Mouse (Mus musculus): ENCODE data around the gene Slc6a16.

GRCm38 (mm10) chr7:45309455-45309854 is 68.6 kb downstream of the Slc6a16 start:
- TF ChIP-seq EP300 (IDR thresholded peaks at IDR 0.05; ENCODE audit: low read depth) (no peak), CTCF (IDR thresholded peaks at IDR 0.05; ENCODE audit: low read depth) (peak; percentile 73)
